Mouse (Mus musculus) CH12.LX (cell line): ENCODE measurements at regions not wholly inside any gene's neighbourhood (a gene's known extent, or its start where the extent isn't known, plus 50 kb on each side); places are given as distances from the start of the nearest gene placed in this dataset.

ENCODE experiments used
- CHD2 ChIP-seq: IDR thresholded peaks from 2 replicates; pipeline ENCODE4 v1.6.1; 2011; ENCODE audit warnings: low read length, improper control_type of control experiment
- CTCF ChIP-seq, 2 experiments: IDR thresholded peaks in 1 of 2; conservative IDR thresholded peaks in 1 of 2; 2 replicates each; pipeline ENCODE4 v1.5.1; 2011 to 2012; ENCODE audit warnings: low read depth in 2 of 2, low read length in 2 of 2, improper control_type of control experiment in 1 of 2, inconsistent platforms in 1 of 2, mild to moderate bottlenecking in 1 of 2, moderate library complexity in 1 of 2
- ELF1 ChIP-seq: IDR thresholded peaks from 2 replicates; pipeline ENCODE4 v1.6.1; 2014; ENCODE audit warnings: low read depth, mild to moderate bottlenecking, inconsistent platforms, low read length, improper control_type of control experiment
- EP300 ChIP-seq: IDR thresholded peaks from 2 replicates; pipeline ENCODE4 v1.6.1; 2011; ENCODE audit warnings: low read length, improper control_type of control experiment
- HCFC1 ChIP-seq: IDR thresholded peaks from 2 replicates; pipeline ENCODE4 v1.6.1; 2012; ENCODE audit warnings: low read depth, mild to moderate bottlenecking, inconsistent platforms, low read length, improper control_type of control experiment
- MAX ChIP-seq: IDR thresholded peaks from 2 replicates; pipeline ENCODE4 v1.6.1; 2011; ENCODE audit warnings: low read length, improper control_type of control experiment
- MYC ChIP-seq: IDR thresholded peaks from 2 replicates; pipeline ENCODE4 v1.6.1; 2011; ENCODE audit warnings: low read depth, mild to moderate bottlenecking, improper control_type of control experiment, low read length
- NELFE ChIP-seq: IDR thresholded peaks from 2 replicates; pipeline ENCODE4 v1.6.1; 2011; ENCODE audit warnings: low read depth, low read length, improper control_type of control experiment
- POLR2A ChIP-seq: IDR thresholded peaks from 2 replicates; pipeline ENCODE4 v1.6.1; 2011; ENCODE audit warnings: low read depth, mild to moderate bottlenecking, improper control_type of control experiment, low read length
- POLR2AphosphoS2 ChIP-seq: IDR thresholded peaks from 2 replicates; pipeline ENCODE4 v1.6.1; 2011; ENCODE audit warnings: low read depth, low read length, improper control_type of control experiment

DNA sequence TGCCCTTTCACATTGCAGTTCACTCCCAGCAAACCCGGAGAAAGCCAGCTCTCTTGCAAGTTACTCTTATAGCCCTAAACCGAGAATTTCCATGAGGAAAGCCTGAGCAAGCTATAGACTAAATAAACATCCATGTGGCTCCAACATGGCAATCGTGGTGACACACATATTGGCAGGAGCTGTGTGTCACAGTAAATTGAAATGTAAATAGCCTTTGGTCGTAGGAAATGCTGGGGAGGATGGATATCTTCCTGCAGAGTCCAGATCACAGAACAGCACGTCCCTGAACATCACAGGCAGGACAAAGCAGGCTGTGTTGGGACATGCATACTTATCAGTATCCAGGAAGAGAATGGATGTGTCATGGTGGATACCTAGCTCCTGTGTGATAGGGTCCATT, 59.3 kb upstream of the Elmo1 start:
- no peak for TF ChIP-seq EP300
- no peak for TF ChIP-seq CTCF (conservative IDR thresholded peaks at IDR 0.05 in 1 of 2, IDR thresholded peaks at IDR 0.05 in 1 of 2; ENCODE audit: low read depth in 2 of 2, low read length in 2 of 2)
- no peak for TF ChIP-seq ELF1
- TF ChIP-seq MAX, result no peak
- no peak for TF ChIP-seq POLR2AphosphoS2
- no peak for TF ChIP-seq HCFC1
- no peak for TF ChIP-seq MYC
- no peak for TF ChIP-seq NELFE
- no peak for TF ChIP-seq CHD2
- TF ChIP-seq POLR2A, result no peak
